ENCODE assay signal across 8 mouse cellular contexts in the genomic region with DNA sequence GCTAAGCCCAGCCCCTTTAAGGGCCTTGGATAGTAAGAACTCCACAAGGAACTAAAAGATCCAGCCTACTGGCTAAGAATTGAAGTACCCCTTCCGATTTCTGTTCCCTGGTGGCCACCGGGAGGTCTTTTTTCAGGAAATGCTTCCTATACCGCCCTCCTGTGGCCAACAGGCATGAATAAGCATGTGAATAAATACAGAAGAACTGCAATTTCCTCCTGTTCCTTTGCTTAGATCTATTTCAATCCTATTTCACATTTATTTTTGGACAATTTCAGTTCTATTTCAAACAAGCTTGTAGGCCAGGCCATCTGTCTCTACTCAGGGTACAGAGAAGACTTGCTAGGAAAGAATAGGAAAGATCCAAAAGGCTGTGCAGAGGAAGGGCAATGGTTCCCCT. TPM values are rescaled to one million over a fixed set of nuclear protein-coding genes. Genes with fewer than 3 reads are reported as not detected.
DNase-seq lines count a peak whose midpoint lies in the region; ATAC-seq lines count a peak whose summit lies in the region.

No protein-coding gene starts in this region.

- intact Hi-C loops in heart, postnatal 14 days (cut with DNase I): loop anchor here (5.0 kb wide), 2 partner anchors 149 to 309 kb away; a partner anchor contains a TSS

- no peaks in the 10 kb centered on the region for H3K9me3 ChIP-seq in heart, embryonic 12.5 days (replicated peaks)

- DNase-seq in heart, adult 11 months: peak; percentile 78
- peak; percentile 76 for DNase-seq in 3T3-L1 (ENCODE audit: low read depth, low spot score)
- DNase-seq in adrenal gland, adult (ENCODE audit: inconsistent age in 2 of 2, low spot score in 1 of 2): peak; percentile 21 to 70
- DNase-seq in heart, postnatal 14 days: peak; percentile 35 to 69
- DNase-seq in lung, postnatal 14 days: peak; percentile 57
- DNase-seq in testis, postnatal 10 days (ENCODE audit: low spot score): peak; percentile 68

- no peaks in the 10 kb centered on the region for H3K4me1 ChIP-seq in heart, embryonic 12.5 days (replicated peaks)

- no peaks in the 10 kb centered on the region for H3K27me3 ChIP-seq in heart, embryonic 12.5 days (replicated peaks)

- WGBS in heart, embryonic 12.5 days: 17% methylated on average over 3 of the region's 3 CpGs

- H3K4me3 ChIP-seq in heart, embryonic 12.5 days: no peak overlapping the region

- H3K9ac ChIP-seq in heart, embryonic 12.5 days: no peak overlapping the region

- H3K4me2 ChIP-seq in heart, embryonic 12.5 days: no peak overlapping the region

- no peaks in the 10 kb centered on the region for H3K36me3 ChIP-seq in heart, embryonic 12.5 days

- H3K27ac ChIP-seq in heart, embryonic 12.5 days (ENCODE audit: poor library complexity, severe bottlenecking): no peak overlapping the region

- ATAC-seq in heart, embryonic 12.5 days (ENCODE audit: insufficient number of reproducible peaks, low FRiP score): no peak
- peak; percentile 95 for ATAC-seq in common myeloid progenitor, adult 5-6 weeks (replicated peaks; ENCODE audit: low read depth, poor library complexity, severe bottlenecking)

RNA-seq across cellular contexts. Expression of a gene that starts 20.7 kb away (rescaled TPM):
- polyA plus RNA-seq in heart, embryonic 12.5 days (2016; fragmentation: Nextera tagmentation; extraction: Ambion mirVana): 11.2 and 12.7 TPM in 2 replicates
- 0.97 and 2.1 TPM in 2 replicates for total RNA-seq in common myeloid progenitor, adult 5-6 weeks (2017)
- 10 to 100 TPM; 15.0 to 18.1 TPM for total RNA-seq in heart, postnatal 14 days (2021)
